Mouse (Mus musculus) testis, adult 2 months (tissue): Measurements from ENCODE around the gene Pqlc2. TPM values are rescaled to one million over a fixed set of nuclear protein-coding genes. Genes with fewer than 3 reads are reported as not detected.
A peak's percentile ranks its signal among the peaks of the same experiment; 100 is the strongest.

Experiments
- H3K27ac ChIP-seq: fragments of 200-500 bp; 2 replicates; pipeline ENCODE4 v1.5.1; 2012; ENCODE audit warnings: low read depth, low read length; ENCODE audit not compliant: control insufficient read depth, insufficient read depth
- H3K27me3 ChIP-seq: fragments of 200-500 bp; 2 replicates; pipeline ENCODE4 v1.6.1; 2012; ENCODE audit warnings: mild to moderate bottlenecking, low read length, moderate library complexity; ENCODE audit not compliant: control insufficient read depth, insufficient read depth
- H3K36me3 ChIP-seq: fragments of 200-500 bp; 2 replicates; pipeline ENCODE4 v1.6.1; 2012; ENCODE audit warnings: mild to moderate bottlenecking, low read length; ENCODE audit not compliant: control insufficient read depth, insufficient read depth
- H3K4me1 ChIP-seq: fragments of 200-500 bp; 2 replicates; pipeline ENCODE4 v1.6.1; 2012; ENCODE audit warnings: low read length; ENCODE audit not compliant: control insufficient read depth, insufficient read depth
- H3K4me3 ChIP-seq: fragments of 200-500 bp; 2 replicates; pipeline ENCODE4 v1.5.1; 2012; ENCODE audit warnings: low read depth, mild to moderate bottlenecking, low read length, moderate library complexity, mixed read lengths; ENCODE audit not compliant: control insufficient read depth
- CTCF ChIP-seq: fragments of 200-500 bp; IDR thresholded peaks from 2 replicates; pipeline ENCODE4 v1.5.1; 2012; ENCODE audit warnings: low read depth, mild to moderate bottlenecking, inconsistent platforms, low read length, moderate library complexity; ENCODE audit not compliant: control insufficient read depth, insufficient read depth, insufficient replicate concordance
- POLR2A ChIP-seq: fragments of 200-500 bp; IDR thresholded peaks from 2 replicates; pipeline ENCODE4 v1.6.1; 2012; ENCODE audit warnings: low read depth, mild to moderate bottlenecking, inconsistent platforms, low read length, moderate library complexity; ENCODE audit not compliant: control insufficient read depth
- polyA plus RNA-seq: library from polyadenylated mRNA; depleted of rRNA; stranded (reverse); fragments of >200 nt; gene quantifications from 2 replicates; pipeline ENCODE4 v1.2.3, GENCODE M21; 2012

The Pqlc2 gene
- polyA plus RNA-seq, 1 experiment: 5.5 TPM

DNA sequence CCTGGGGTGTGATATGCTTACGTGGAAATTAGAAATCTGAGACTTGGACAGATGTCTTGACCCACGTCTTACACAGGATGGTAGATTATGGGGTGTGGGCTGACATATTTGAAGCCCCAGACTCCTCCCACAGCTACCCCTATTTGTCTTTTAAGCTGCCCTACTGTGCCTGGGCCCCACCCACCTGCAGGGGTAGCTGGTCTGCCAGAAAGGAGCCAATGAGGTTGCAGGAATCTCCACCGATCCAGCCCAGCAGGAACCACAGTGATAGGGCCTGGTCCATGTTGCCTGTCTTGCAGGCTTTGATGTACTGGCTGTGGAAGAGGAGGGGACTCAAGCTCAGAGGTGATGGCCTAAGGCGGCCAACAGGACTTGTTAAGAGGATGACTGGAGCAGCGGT is 8.3 kb downstream of the Pqlc2 start:
- Histone ChIP-seq H3K4me3 (no peak overlapping the region), H3K27ac (no peak overlapping the region), H3K27me3 (no peaks in the 10 kb centered on the region), H3K4me1 (peaks cover 2% of the 10 kb centered on the region; the same call in 1 of the 2 replicates), H3K36me3 (no peaks in the 10 kb centered on the region; the same call in 1 of the 2 replicates)
- TF ChIP-seq POLR2A: no peak
- TF ChIP-seq CTCF: no peak

DNA sequence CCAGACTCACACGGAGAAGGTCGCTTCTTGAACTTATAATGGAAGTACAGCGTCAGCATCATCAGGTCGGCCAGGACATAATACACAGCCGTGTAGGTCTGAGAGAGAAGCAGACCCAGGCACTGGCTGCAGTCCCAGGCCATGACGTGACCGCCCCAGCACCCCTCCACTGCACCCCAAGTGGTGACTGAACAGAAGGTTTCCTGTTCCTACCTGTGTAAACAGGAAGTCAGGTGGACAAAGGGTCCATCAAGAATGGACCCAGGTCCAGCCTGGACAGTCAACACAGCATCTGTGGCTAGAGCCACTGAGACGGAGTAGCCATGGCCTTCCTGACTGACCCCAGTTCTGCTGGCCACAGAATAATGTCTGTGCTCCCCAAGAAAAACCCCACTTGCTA is 8.7 kb downstream of the Pqlc2 start:
- TF ChIP-seq POLR2A: no peak
- no peak for TF ChIP-seq CTCF
- Histone ChIP-seq H3K4me3 (no peak overlapping the region), H3K27me3 (no peaks in the 10 kb centered on the region), H3K27ac (no peak overlapping the region), H3K4me1 (peaks cover 2% of the 10 kb centered on the region; the same call in 1 of the 2 replicates), H3K36me3 (no peaks in the 10 kb centered on the region; the same call in 1 of the 2 replicates)

DNA sequence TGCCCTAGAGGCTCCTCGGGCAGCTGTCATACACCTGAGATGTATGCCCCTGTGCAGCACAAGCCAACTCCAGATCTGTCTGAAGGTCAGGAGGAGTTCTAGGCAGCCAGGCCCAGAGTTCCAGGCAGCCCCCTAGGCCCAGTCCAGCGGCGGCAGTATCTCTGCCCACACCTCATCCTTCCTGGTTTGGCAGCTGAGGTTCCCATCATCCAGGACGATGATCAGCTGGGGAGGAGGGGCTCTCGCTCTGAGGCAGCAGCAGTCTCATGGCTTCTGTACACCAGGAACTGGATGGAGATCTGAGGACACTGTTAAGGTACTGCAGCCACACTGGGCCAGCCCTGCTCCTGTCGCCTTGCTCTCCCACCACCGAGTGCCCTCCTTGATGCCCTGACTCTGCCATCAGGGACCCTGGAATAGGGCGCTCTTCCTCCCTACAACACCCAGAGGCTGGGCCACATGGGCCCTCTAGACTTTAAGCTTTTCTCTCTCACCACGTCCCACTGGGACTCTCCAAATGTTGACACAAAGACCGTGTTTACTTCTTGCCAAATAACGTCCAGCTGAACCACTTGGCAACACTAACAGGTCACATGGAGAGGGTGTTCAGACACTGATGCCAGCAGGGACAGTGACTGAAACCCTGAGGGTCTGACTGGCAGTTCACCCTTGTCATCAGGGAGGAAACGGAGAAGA is 11.7 kb downstream of the Pqlc2 start:
- Histone ChIP-seq H3K27ac (no peak overlapping the region), H3K4me3 (no peak overlapping the region), H3K27me3 (no peaks in the 10 kb centered on the region), H3K36me3 (no peaks in the 10 kb centered on the region), H3K4me1 (peaks cover 2% of the 10 kb centered on the region; the same call in 1 of the 2 replicates)
- no peak for TF ChIP-seq CTCF
- TF ChIP-seq POLR2A: no peak

DNA sequence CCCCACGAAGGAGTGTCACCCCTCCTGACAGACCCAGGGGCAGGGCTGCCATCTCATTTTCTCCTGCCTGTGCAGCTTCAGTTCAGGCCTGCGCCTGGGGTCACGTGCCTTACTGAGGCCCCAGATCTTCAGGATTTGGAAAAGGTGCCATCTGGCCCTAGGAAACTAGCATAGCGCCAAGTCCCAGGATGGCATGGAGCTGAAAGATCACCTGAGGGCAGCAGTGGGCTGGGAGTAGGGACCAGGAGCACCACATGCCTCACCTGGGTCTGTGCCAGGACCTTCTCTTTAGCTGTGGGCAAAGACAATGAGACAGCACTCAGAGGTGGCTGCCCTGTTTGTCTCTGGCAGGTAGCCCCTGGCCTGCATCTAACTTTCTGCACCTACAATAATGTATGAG is 12.9 kb downstream of the Pqlc2 start:
- no peak for TF ChIP-seq CTCF
- TF ChIP-seq POLR2A: no peak
- Histone ChIP-seq H3K27ac (no peak overlapping the region), H3K36me3 (no peaks in the 10 kb centered on the region), H3K4me1 (no peaks in the 10 kb centered on the region), H3K4me3 (no peak overlapping the region), H3K27me3 (no peaks in the 10 kb centered on the region)

DNA sequence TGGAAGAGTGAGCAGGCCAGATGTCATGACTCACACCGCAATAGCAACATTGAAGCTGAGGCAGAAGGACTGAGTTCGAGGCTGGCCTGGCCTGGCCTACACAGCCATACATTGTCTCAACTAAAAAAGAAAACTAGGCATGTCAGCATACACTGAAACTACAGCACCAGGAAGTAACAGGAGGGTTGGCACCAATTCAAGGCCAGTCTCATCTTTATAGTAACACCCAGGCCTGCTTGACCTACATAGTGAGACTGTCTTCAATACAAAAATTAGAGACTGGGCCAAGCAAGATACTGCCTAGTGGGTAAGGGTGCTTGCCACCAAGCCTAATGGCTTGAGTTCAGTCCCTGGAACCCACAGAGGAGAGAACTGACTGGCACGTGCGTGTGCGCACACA is 18.5 kb downstream of the Pqlc2 start:
- Histone ChIP-seq H3K4me3 (no peak overlapping the region), H3K4me1 (peaks cover 4% of the 10 kb centered on the region), H3K36me3 (no peaks in the 10 kb centered on the region), H3K27me3 (no peaks in the 10 kb centered on the region), H3K27ac (no peak overlapping the region; the same call in 1 of the 2 replicates)
- TF ChIP-seq POLR2A (no peak), CTCF (no peak)

DNA sequence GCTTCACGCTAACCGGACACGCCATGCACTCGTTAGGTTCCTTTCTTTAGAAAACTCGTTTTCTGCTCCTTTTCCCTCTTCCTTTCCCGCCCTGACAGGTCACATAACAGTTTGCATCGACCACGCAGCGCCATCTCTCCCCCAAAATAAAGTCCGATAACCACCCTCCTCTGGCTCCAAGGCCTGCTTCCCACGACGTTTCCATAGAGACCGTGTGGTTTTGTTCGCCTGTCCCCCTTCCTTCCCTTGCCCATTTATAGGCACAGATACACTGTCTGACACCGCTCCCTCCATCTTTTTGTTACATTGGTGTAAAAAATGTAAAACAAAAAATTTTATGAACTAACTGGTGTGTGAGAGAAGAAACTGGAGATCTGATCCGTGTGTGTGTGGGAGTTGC is 19.4 kb downstream of the Pqlc2 start:
- Histone ChIP-seq H3K4me1 (peaks cover 4% of the 10 kb centered on the region), H3K27me3 (no peaks in the 10 kb centered on the region), H3K36me3 (no peaks in the 10 kb centered on the region), H3K4me3 (no peak overlapping the region), H3K27ac (peak overlapping the region; percentile 27; the same call in 1 of the 2 replicates)
- TF ChIP-seq POLR2A: no peak
- no peak for TF ChIP-seq CTCF

DNA sequence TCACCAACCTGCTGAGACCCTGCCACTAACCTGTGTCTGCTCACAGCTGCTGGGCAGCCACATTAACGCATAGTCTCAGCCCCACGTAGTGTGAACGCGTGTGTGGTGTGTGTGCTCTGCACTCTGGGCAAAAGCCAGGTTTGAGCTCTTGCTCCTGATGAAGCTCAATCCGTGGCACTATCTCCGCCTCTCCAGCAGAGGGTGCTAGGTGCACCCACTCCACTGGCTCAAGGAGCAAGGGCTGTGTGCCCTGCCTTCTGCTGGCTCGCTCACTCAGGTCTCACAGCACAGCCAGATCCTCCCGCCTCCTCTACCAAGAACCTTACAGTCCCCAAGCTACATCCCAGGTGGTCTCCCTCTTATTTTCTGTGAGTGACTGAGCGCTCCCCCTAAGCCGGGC is 21.5 kb downstream of the Pqlc2 start:
- Histone ChIP-seq H3K27ac (no peak overlapping the region), H3K27me3 (no peaks in the 10 kb centered on the region), H3K4me3 (no peak overlapping the region), H3K4me1 (peaks cover 4% of the 10 kb centered on the region), H3K36me3 (no peaks in the 10 kb centered on the region)
- TF ChIP-seq POLR2A: peak; percentile 2; the same call in 1 of the 2 replicates
- TF ChIP-seq CTCF: peak; percentile 86; the same call in 1 of the 2 replicates
